Mouse (Mus musculus): ENCODE data around the gene Tmem63b.

The Tmem63b gene

GRCm38 (mm10) chr17:45706796-45707195 is 20.1 kb upstream of the Tmem63b start:
- no peak for DNase-seq (ENCODE audit: inconsistent ontology term)

DNA sequence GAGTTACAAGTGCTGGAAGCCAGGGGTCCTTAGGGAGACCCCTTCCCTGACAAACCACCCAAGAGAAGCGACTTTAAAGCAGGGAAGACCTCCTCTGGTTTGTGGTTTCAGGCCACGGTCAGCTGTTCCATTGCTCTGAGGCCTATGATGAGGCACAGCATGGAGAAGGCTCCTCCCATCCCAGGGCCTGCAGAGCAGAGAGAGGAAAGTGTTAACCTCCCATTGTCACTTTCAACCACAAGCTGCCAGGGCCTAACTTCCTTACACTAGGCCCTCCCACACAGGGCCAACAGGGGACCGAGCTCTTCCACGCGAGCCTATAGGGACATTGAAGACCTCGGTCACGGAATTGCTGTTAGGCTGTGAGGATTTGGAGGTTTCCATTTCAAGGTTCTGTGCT is 16.5 kb upstream of the Tmem63b start:
- no peak for DNase-seq (ENCODE audit: inconsistent ontology term)

DNA sequence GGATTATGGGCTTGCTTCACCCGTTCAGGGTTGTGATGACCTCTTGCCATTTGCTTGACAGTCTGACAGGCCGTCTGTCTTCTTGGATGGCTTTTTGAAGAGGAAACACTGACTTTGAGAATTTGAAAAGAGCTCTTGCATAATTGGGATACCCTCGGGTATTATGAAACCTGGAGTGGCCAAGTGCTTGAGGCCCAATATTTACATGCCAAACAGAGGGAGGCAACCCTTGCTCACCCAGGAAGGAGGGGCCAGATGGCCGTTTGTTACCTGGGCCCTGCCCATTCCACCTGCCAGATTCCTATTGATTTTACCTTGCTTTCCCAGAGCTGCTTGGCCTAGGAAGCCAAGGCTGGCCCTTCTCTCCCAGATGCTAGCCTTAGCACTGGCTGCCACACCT is 15.5 kb upstream of the Tmem63b start:
- no peak for DNase-seq (ENCODE audit: inconsistent ontology term)

DNA sequence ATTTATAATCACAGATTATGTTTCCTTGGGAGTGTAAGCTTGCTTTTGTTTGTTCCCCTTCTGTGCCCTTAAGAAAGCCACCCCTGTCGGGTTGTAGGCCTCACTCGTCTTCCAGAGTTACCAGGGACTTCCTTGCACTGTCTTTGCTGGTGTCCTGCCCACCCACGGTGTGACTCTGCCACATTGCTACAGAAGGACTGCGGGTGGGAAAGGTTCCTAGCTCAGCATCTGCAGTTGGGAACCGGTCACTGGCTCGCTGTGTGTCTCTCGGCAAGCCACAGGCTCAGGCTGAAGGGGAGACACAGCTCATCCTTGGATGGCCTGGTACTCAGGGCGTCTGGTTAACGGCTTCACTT is 14.5 kb upstream of the Tmem63b start:
- DNase-seq (ENCODE audit: inconsistent ontology term) = no peak

DNA sequence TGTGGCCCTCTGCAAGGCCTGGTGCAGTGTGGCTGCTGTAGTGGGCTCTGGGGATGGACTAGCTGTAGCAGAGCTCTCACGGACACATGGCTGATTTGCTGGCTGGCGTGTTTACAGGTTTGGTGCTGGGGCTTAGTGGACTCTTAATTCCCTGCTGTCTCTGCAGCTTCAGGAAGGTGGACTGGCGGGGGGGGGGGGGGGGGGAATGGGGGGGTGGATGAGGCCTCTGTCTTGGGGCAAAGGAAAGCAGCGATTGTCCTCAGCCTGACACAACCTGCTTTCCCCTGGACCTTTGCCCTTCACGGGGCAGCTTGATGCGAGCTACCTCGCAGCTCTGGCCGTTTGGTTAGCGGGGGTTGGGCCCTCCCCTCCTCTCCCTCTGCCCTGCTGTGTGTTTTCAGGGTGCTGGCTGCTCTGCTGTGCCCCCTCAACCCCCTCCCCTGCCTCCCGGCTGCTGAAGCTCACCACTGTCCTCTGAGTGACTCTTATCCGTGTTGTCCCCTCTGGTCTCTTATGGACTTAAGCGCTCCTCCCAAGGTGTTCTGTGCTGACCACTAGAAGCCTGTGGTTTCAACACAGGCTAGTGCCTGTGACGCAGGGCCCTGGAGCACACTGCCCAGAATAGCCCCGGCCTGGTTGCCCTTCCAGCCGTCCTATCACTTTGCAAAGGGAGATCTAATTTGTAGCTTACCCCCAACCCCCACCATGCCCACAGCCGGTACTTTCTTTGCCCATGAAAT is 14.0 kb upstream of the Tmem63b start:
- no peak for DNase-seq (ENCODE audit: inconsistent ontology term)

DNA sequence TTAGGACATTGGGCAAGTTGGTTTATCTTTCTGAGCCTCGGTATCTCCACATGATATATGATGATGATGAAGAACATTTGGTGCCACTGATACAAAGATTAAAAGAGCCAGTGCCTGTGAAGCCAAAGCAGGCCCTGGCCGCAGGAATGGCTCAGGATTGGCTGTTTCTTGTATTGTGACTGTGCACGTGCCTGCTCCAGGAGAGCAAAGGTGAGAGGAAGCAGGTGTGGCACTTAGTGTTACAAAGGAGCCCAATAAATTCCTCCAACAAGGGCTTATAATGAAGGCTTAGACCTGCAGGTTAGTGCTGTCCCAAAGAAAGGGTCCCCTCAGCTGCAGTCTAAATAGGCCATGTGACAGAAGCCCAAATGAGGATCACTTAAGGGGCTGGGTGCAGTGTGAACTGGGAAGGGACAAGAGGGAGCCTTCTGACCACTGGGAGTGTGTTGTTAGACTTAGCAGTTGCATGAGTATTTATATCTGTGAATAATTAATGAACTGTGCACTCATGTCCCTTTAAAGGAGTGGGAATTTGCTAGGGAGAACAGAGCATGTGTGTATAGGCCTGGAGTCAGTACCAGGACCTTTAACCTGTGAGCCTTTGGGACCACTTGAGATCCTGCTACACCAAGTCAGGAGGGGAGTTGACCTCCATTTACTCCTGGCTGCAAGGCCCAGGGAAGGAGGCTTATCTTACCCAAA is 12.5 kb upstream of the Tmem63b start:
- DNase-seq (ENCODE audit: inconsistent ontology term) = no peak

- DNase-seq (ENCODE audit: inconsistent ontology term) = no peak
Measured at GRCm38 (mm10) chr17:45698368-45698767, 11.7 kb upstream of the Tmem63b start.

DNA sequence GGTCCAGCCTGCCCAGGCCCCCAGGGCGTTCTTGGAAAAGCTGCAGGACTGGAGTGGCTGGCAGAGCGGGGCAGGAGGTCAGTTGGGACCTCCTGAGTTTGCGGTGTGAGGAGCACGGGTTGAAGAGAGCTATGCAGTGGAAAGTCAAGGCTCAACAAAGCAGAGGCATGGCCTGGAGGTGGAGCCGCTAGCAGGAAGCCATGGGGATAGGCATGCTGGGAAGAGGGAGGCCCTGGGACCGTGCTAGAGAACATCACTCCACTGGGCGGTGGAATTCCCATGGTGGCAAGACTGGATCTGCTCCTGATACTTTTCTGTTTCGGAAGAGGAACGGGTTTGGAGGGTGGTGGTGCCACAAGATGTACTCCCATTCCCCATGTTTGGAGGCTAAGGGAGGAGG is 10.3 kb upstream of the Tmem63b start:
- DNase-seq (ENCODE audit: inconsistent ontology term) = no peak

- DNase-seq (ENCODE audit: inconsistent ontology term) = peak; percentile 89
Measured at GRCm38 (mm10) chr17:45695227-45696120, 8.8 kb upstream of the Tmem63b start.

GRCm38 (mm10) chr17:45693812-45694565 is 7.3 kb upstream of the Tmem63b start:
- no peak for DNase-seq (ENCODE audit: inconsistent ontology term)

DNA sequence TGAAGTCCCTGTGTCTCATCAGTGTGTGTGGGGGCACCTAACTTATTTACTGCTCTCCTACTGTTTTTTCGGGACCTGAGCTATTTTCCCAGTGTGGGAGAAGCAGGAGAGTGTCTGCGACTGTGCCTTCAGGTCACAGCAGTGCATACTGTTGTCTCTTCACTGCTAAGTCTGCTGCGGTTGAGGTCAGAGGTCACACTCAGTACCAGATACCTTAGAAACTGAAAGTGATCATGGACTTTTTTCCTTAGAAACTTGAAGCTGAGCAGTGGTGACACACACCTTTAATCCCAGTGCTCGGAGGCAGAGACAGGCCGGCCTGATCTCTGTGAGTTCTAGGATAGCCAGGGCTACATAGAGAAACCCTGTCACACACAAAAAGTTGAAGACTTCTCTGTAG is 5.5 kb upstream of the Tmem63b start:
- DNase-seq (ENCODE audit: inconsistent ontology term) = no peak

DNA sequence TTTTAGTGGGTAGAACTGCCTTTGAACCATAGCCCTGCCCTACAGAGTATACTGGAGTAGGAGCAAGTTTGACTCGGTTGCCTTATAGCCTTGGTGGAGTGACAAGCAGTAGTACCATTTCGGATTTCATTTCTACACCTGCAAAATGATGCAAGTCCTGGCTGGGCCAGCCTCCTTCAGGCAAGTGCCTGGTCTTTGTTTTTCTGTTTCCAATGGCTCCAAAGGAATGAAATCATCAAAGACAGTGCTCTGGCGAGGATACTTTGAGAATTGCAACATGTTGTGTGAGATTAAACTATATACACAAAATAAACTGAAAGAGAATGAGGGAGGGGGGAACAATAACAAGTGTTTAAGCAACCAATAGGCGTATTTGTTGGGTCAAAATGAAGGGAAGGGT is 3.3 kb upstream of the Tmem63b start:
- no peak for DNase-seq (ENCODE audit: inconsistent ontology term)

GRCm38 (mm10) chr17:45689120-45689519 is 2.4 kb upstream of the Tmem63b start:
- no peak for DNase-seq (ENCODE audit: inconsistent ontology term)

DNA sequence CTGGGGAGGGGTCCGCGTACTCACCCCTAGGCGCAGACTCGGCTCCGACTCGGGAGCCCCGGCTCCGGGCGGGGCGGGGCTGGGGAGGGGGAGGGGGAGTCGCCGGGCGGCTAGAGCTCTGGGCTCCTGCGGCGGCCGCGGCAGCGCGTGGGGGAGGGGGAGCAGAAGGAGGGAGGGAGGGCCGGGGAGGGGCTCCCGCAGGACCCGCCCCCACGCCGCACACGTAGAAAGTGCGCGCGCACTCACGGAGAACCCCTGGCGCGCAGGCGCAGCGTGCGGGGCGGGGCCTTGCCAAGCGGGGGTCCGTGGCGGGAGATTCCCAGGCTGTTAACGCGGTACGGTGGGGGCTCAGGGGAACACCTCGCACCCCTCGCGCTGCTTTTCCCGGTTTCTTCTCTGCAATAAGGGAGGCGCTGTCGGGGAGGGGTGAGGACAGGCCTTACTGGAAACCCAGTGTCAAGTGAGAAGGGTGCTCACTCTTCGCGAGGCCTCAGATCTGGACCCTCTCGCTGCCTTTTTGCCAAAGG is 549 bp downstream of the Tmem63b start, which contains the start of gene Mrpl14:
Mrpl14 (plus strand) TSS at position 230 of the 527 bp plus-strand sequence.
- peak; percentile 96 for DNase-seq (ENCODE audit: inconsistent ontology term)

GRCm38 (mm10) chr17:45685171-45686092 is 1.3 kb downstream of the Tmem63b start:
- peak; percentile 72 for DNase-seq (ENCODE audit: inconsistent ontology term)

DNA sequence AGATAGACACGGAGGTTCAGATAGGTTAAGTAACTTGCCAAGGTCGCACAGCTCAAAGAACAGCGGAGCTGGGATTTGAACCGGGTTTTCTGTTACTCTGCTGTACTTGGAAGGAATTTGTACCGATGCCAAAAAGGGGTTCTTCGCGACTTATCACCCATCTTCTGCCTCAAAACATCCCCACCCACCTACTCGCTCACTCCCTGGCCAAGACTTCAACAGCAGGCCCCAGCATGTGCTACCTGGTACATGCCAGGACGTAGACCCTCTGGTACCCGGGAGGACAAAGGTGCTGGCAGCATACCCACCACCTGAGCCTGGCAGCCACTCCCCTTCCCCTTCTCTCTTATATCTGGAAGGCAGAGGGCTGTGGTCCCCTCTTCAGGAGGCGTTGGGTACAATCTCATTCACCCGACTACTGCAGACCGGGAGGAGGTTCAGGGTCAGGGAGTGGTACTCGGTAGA is 2.0 kb downstream of the Tmem63b start:
- no peak for DNase-seq (ENCODE audit: inconsistent ontology term)

GRCm38 (mm10) chr17:45682843-45683242 is 3.9 kb downstream of the Tmem63b start:
- no peak for DNase-seq (ENCODE audit: inconsistent ontology term)

DNA sequence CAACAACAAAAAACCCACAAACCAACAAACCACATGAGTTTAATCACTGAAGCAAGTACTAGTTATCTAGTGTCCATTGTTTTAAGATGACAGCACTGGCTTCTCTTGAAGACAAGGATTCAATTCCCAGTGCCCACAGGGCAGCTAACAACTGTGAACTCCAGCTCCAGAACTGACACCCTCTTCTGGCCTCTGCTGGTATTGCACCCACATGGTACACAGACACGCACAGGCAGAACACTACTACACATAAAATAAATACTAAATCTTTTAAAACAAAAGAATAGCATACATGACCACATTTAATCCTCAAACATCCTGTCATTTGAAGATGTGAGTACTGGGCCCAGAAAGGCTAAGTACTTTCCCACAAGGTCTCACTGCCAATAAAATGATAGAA is 5.1 kb downstream of the Tmem63b start:
- no peak for DNase-seq (ENCODE audit: inconsistent ontology term)

GRCm38 (mm10) chr17:45680391-45680980 is 6.2 kb downstream of the Tmem63b start:
- peak; percentile 54 for DNase-seq (ENCODE audit: inconsistent ontology term)

DNA sequence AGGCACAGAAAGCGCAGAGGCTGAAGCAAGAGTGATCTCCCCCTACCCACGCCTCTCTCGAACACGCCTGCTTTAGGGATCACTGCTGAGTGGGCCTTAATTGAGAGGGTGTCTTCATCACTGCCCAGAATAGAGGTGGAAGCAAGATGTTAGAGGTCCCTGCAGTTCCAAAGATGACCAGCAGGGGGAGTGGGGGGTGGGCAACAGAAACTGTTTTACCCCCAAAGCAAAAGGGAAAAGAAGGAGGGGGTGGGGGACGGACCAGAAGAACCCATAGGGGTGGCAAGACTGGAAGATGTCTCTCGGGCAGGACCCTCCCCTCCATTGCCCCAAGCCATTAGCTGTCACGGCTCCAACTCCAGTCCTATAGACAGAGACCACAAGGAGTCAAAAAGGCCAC is 8.6 kb downstream of the Tmem63b start:
- DNase-seq (ENCODE audit: inconsistent ontology term) = peak; percentile 53

All from Muller cell, postnatal 12 days (primary cell).